Mouse (Mus musculus) neural tube, embryonic 14.5 days (tissue): Measurements from ENCODE around the gene Reg4. TPM values are rescaled to one million over a fixed set of nuclear protein-coding genes. Genes with fewer than 3 reads are reported as not detected.

Experiments
- ATAC-seq: fragments of 200-750 bp; cut with Nextera tagmentation; 2 replicates; pipeline ENCODE4 v1.8.0; 2017; ENCODE audit warnings: low read depth, mild to moderate bottlenecking, moderate TSS enrichment, moderate library complexity
- H3K27ac ChIP-seq: fragments of 300-500 bp; sonication (generic); 2 replicates; pipeline ENCODE4 v1.5.1; 2014; ENCODE audit warnings: low read depth, mild to moderate bottlenecking, control low read depth, low read length, moderate library complexity, mixed read lengths
- H3K27me3 ChIP-seq: fragments of 300-500 bp; sonication (generic); 2 replicates; pipeline ENCODE4 v1.6.1; 2014; ENCODE audit warnings: low read length; ENCODE audit not compliant: control insufficient read depth, insufficient read depth
- H3K36me3 ChIP-seq: fragments of 300-500 bp; sonication (generic); 2 replicates; pipeline ENCODE4 v1.6.1; 2014; ENCODE audit warnings: low read length, mixed read lengths; ENCODE audit not compliant: control insufficient read depth, insufficient read depth
- H3K4me1 ChIP-seq: fragments of 300-500 bp; sonication (generic); 2 replicates; pipeline ENCODE4 v1.6.1; 2014; ENCODE audit warnings: low read length; ENCODE audit not compliant: control insufficient read depth, insufficient read depth
- H3K4me2 ChIP-seq: fragments of 300-500 bp; sonication (generic); 2 replicates; pipeline ENCODE4 v1.6.1; 2014; ENCODE audit warnings: mild to moderate bottlenecking, low read depth, low read length, control low read depth
- H3K4me3 ChIP-seq: fragments of 300-500 bp; sonication (generic); 2 replicates; pipeline ENCODE4 v1.5.1; 2014; ENCODE audit warnings: low read depth, low read length, control low read depth, mixed read lengths
- H3K9ac ChIP-seq: fragments of 300-500 bp; sonication (generic); replicated peaks from 2 replicates; pipeline ENCODE4 v1.6.1; 2014; ENCODE audit warnings: low read depth, mild to moderate bottlenecking, control low read depth, low read length, mixed read lengths
- H3K9me3 ChIP-seq: fragments of 300-500 bp; sonication (generic); 2 replicates; pipeline ENCODE4 v1.6.1; 2016; ENCODE audit warnings: low read length; ENCODE audit not compliant: control insufficient read depth
- WGBS: fragments of 180-500 bp; shearing (Covaris S2); extraction: QIAGEN DNeasy Blood & Tissue Kit; methylation state at CpG from one replicate; pipeline ENCODE4 v1.1.7; 2014; 5-methylcytosine and 5-hydroxymethylcytosine counted together
- polyA plus RNA-seq: library from polyadenylated mRNA; unstranded; fragments of >200 nt; fragmentation: Nextera tagmentation; extraction: Ambion mirVana; gene quantifications from 2 replicates; pipeline ENCODE4 v1.2.1, GENCODE M21; 2014

Reg4 gene
- polyA plus RNA-seq, 1 experiment from 2014 or later, result not detected

DNA sequence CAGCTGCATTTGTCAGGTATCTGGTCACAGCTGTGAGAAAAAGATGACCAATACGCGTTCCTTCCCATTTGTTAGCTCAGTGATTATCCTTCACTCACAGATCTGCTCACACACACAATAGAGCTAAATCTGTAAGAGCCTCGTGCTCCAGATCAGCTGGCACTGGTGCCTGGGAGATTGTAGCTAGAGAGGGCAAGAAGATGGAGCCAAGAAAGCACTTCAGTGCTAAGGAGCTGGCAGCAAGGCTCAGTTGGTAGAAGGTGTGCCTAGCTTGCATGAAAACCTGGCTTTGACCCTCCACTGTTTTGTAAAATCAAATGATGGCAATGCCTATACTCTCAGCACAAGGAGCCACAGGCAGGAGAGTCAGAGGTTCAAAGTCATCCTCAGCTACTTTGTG lies 5.8 kb downstream of the Reg4 start:
- 72% methylated on average over 3 of the region's 3 CpGs for WGBS
- H3K36me3 ChIP-seq, result no peaks in the 10 kb centered on the region
- no peak overlapping the region for H3K9ac ChIP-seq
- H3K27me3 ChIP-seq, result no peaks in the 10 kb centered on the region
- ATAC-seq, result no peak
- no peak overlapping the region for H3K27ac ChIP-seq
- H3K9me3 ChIP-seq, result no peaks in the 10 kb centered on the region
- no peak overlapping the region for H3K4me3 ChIP-seq
- no peaks in the 10 kb centered on the region for H3K4me1 ChIP-seq
- no peak overlapping the region for H3K4me2 ChIP-seq

DNA sequence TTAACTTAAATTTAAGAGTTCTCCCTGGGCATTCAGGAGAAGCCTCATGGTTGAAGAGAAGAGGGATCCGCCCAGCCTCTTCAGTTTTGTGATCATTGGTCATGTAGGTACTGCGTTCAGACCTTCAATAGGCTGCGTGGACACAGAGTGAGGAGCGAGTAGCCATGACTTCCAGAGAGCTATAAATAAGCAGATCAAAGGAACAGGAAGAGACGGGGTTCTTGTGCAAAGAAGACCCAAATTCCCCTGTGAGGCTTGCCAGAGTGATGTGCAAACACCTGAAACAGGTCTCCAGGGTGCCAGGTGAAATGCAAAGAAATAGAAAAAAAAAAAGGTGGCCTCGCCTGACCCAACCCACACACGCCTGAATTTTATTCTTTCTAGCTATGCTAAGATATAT lies 8.0 kb downstream of the Reg4 start:
- Histone ChIP-seq H3K4me1 (no peaks in the 10 kb centered on the region), H3K36me3 (no peaks in the 10 kb centered on the region), H3K27me3 (no peaks in the 10 kb centered on the region), H3K9me3 (no peaks in the 10 kb centered on the region), H3K9ac (no peak overlapping the region), H3K4me2 (no peak overlapping the region), H3K27ac (no peak overlapping the region), H3K4me3 (no peak overlapping the region)
- WGBS, result 78% methylated on average over 7 of the region's 7 CpGs
- ATAC-seq, result no peak

DNA sequence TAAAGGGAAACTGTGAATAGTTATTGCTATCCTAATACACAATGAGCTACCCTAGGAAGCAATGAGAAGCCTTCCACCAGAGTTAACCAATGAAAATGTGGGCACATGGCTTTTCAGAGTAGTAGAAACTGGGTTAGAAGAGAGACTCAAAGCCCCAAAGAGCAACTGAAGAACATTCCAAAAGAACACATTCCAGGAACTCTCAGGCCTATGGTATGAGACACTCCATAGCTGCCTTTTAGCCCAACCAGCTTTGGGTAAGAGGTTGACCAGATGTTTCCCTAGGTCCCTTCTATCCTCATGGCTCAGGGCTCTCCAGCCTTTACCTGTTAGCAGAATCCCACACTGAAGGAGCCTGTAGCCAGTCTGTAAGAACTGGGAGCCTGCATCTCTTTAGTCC lies 11.5 kb downstream of the Reg4 start:
- no peaks in the 10 kb centered on the region for H3K9me3 ChIP-seq
- no peak overlapping the region for H3K4me3 ChIP-seq
- H3K9ac ChIP-seq, result no peak overlapping the region
- H3K4me1 ChIP-seq, result no peaks in the 10 kb centered on the region
- H3K27ac ChIP-seq, result no peak overlapping the region
- H3K4me2 ChIP-seq, result no peak overlapping the region
- ATAC-seq, result no peak
- no peaks in the 10 kb centered on the region for H3K36me3 ChIP-seq
- no peaks in the 10 kb centered on the region for H3K27me3 ChIP-seq

DNA sequence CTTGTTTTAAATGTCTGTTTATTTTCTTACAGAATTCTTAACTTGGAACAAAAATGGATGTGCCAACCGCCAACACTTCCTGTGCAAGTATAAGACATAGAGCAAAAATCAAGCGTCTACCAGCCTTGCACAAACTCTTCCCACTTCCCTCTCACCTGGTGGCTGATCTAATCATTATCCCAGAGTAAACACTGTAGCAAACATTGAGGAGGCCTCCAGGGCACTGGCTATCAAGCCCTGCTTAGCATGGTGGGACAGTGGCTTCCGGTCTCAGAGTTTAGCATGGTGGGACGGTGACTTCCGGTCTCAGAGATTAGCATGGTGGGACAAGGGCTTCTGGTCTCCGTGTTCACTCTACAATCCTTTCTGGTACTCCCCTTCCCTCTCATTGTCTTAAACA lies 14.3 kb downstream of the Reg4 start:
- 90% methylated on average over 6 of the region's 6 CpGs for WGBS
- Histone ChIP-seq H3K4me1 (no peaks in the 10 kb centered on the region), H3K4me2 (no peak overlapping the region), H3K9ac (no peak overlapping the region), H3K27ac (no peak overlapping the region), H3K4me3 (no peak overlapping the region), H3K27me3 (no peaks in the 10 kb centered on the region), H3K9me3 (no peaks in the 10 kb centered on the region), H3K36me3 (no peaks in the 10 kb centered on the region)
- ATAC-seq, result no peak

DNA sequence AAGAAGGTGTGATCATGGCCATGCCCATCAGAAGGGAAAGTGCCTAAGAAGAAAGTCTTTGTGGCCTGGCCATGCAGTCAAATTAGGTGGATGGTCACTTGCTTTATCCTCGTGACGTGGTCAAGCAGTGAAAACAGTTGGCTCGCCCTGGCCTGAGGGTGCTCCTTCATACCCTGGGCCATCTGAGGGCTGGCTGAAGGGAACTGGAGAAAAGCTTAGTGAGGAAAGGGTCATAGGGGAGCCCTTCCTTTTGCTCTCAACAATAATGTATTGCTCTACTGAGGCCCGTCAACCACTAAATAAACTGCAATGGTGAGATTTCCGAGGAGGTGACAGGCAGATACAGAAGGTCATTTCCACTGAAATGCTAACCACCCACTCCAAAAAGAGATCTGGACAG lies 15.3 kb downstream of the Reg4 start:
- H3K36me3 ChIP-seq, result no peaks in the 10 kb centered on the region
- no peak overlapping the region for H3K9ac ChIP-seq
- no peak overlapping the region for H3K27ac ChIP-seq
- no peak for ATAC-seq
- no peaks in the 10 kb centered on the region for H3K9me3 ChIP-seq
- WGBS, result 44% methylated on average over 5 of the region's 5 CpGs
- no peaks in the 10 kb centered on the region for H3K4me1 ChIP-seq
- no peaks in the 10 kb centered on the region for H3K27me3 ChIP-seq
- H3K4me3 ChIP-seq, result no peak overlapping the region
- no peak overlapping the region for H3K4me2 ChIP-seq

DNA sequence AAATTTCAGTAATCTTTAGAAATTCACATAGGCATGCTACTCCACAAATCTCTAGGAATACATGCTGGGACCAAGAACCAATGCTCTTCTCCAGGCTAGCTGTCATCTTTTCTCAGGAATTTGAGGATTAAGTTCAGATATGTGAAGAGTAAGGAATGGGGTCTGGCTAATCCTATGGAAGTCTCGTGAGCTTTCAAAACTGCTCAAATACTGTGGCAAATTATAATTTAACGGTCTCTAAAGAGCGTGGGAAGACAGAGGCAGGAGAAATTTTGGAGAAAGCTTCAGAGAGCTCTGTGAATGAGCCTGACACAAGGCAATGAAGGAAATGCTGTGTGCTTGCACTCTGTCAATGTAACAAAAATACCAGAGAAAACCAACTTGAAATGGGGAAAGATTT lies 16.2 kb downstream of the Reg4 start:
- Histone ChIP-seq H3K4me2 (no peak overlapping the region), H3K4me1 (no peaks in the 10 kb centered on the region), H3K4me3 (no peak overlapping the region), H3K9me3 (no peaks in the 10 kb centered on the region), H3K27me3 (no peaks in the 10 kb centered on the region), H3K9ac (no peak overlapping the region), H3K27ac (no peak overlapping the region), H3K36me3 (no peaks in the 10 kb centered on the region)
- 53% methylated on average over 3 of the region's 3 CpGs for WGBS
- no peak for ATAC-seq

DNA sequence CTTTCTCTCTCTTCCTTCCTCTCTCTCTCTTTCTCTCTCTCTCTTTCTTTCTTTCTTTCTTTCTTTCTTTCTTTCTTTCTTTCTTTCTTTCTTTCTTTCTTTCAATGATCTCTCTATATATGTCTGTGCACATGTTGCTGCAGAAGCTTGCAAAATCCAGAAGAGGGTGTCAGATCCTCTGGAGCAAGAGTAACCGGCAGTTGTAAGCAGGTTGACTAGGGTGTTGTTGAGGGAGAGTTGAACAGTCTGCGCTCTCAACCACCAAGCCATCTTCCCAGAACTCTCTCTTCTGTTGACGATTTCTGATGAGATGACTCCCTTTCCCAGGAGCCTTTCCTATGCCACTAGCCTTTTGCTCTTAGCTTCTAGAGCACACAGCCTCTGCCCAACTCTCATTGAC lies 20.1 kb downstream of the Reg4 start:
- no peaks in the 10 kb centered on the region for H3K36me3 ChIP-seq
- WGBS, result 88% methylated on average over 3 of the region's 3 CpGs
- no peaks in the 10 kb centered on the region for H3K27me3 ChIP-seq
- no peak overlapping the region for H3K4me3 ChIP-seq
- H3K27ac ChIP-seq, result no peak overlapping the region
- no peak overlapping the region for H3K4me2 ChIP-seq
- H3K9ac ChIP-seq, result no peak overlapping the region
- no peaks in the 10 kb centered on the region for H3K4me1 ChIP-seq
- ATAC-seq, result no peak
- H3K9me3 ChIP-seq, result no peaks in the 10 kb centered on the region

DNA sequence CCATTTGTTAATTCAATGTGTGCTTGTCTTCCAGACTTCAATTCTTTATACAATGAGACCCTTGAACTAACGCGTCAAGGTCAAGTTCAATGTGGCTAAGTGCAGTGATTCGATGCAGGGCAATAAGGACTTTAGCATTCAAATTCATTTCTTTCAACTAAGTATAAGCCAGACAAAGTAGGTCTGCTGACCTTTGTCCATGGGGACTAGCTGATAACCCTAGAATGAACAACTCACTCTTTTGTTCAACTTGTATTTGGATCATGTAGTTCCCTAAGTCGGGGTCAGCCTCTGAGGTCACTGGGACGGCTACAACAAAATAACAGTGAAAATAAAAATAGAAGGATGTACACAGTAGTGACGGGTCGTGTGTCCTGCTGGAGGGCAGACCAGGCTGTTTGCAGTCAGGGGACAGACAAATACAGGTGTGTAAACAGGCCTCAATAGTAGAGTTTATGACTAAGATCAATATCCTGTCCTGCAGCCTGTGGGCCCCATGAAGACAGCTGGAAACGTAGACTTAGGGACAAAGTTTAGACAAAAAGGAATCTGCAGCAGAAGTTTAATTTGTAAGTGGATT lies 20.6 kb downstream of the Reg4 start:
- H3K27ac ChIP-seq, result no peak overlapping the region
- WGBS, result 60% methylated on average over 8 of the region's 8 CpGs
- H3K4me1 ChIP-seq, result no peaks in the 10 kb centered on the region
- no peaks in the 10 kb centered on the region for H3K36me3 ChIP-seq
- no peak for ATAC-seq
- no peak overlapping the region for H3K4me3 ChIP-seq
- no peaks in the 10 kb centered on the region for H3K9me3 ChIP-seq
- no peak overlapping the region for H3K4me2 ChIP-seq
- H3K27me3 ChIP-seq, result no peaks in the 10 kb centered on the region
- H3K9ac ChIP-seq, result no peak overlapping the region

DNA sequence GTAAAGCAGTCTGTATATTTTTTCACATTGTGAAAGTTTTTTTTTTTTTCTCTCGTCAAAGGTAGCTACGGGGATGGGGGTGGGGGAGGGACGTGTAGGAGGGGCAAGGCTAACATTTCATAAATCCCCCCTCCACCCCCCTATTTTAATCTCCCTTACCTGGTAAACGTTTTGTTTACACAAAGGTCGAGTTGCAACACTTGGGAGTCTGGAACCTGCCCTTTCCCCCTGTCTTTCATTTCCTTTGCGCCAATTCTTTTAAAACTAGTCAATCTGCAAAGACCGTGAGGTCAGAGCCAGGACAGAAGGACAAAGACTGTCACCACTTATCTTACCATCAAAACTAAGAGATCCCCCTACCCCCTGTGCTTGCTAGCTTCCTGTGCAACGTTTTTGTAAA lies 23.9 kb downstream of the Reg4 start:
- WGBS, result 33% methylated on average over 8 of the region's 8 CpGs
- no peak for ATAC-seq
- Histone ChIP-seq H3K4me1 (no peaks in the 10 kb centered on the region), H3K27ac (no peak overlapping the region), H3K27me3 (no peaks in the 10 kb centered on the region), H3K4me3 (no peak overlapping the region), H3K9ac (no peak overlapping the region), H3K4me2 (no peak overlapping the region), H3K36me3 (no peaks in the 10 kb centered on the region), H3K9me3 (no peaks in the 10 kb centered on the region)
